Mouse (Mus musculus): Measurements from ENCODE around the gene Erp27.

GRCm38 (mm10) chr6:136946241-136946640, 24.3 kb upstream of the Erp27 start:
- TF ChIP-seq POLR2AphosphoS2 (IDR thresholded peaks at IDR 0.05; ENCODE audit: insufficient read length, low read depth) (no peak), SRF (IDR thresholded peaks at IDR 0.05; ENCODE audit: control insufficient read depth, insufficient read length, low read depth) (no peak), POLR2A (IDR thresholded peaks at IDR 0.05; ENCODE audit: insufficient read length, low read depth) (no peak)

Data from myocyte (in vitro differentiated cells).